Mouse (Mus musculus): Measurements from ENCODE around the gene Bhlha15.

Bhlha15 gene

GRCm38 (mm10) chr5:144189950-144190583, at the start of gene Bhlha15:
Bhlha15 (plus strand) TSS chr5:144190286.
- in situ Hi-C loops (cut with MboI, MseI), result no loop called here

- in situ Hi-C loops (cut with MboI, MseI), result no loop called here
These were observed 46.6 kb upstream of the Bhlha15 start for GRCm38 (mm10) chr5:144143531-144143930.

GRCm38 (mm10) chr5:144146898-144147297, 43.2 kb upstream of the Bhlha15 start:
- in situ Hi-C loops (cut with MboI, MseI), result no loop called here

GRCm38 (mm10) chr5:144149530-144149929, 40.6 kb upstream of the Bhlha15 start:
- in situ Hi-C loops (cut with MboI, MseI), result no loop called here

DNA sequence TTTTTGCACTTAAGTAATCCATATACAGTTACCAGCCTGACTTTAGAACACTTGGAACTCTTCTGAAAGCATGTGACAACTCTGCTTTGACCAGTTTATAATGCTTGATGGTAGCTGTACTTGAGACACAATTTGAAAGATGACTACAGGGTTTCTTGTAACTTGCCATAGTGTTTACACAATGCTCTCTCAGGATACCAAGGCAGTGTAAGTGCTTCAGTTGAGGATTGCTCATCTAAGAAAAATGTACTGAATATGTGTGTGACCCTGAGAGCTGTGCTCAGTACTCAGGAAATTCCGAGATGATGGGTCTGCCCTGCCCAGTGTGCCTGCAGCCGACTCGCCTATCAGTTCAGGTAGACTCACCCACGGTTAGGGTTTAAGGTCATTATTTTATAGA, 38.8 kb upstream of the Bhlha15 start:
- in situ Hi-C loops (cut with MboI, MseI), result no loop called here

GRCm38 (mm10) chr5:144154528-144154927, 35.6 kb upstream of the Bhlha15 start:
- in situ Hi-C loops (cut with MboI, MseI), result no loop called here

- in situ Hi-C loops (cut with MboI, MseI), result loop anchor here (5.0 kb wide), 1 partner anchor 106 kb away; no protein-coding TSS in a partner anchor
These were observed 31.5 kb upstream of the Bhlha15 start for GRCm38 (mm10) chr5:144158604-144159003.

GRCm38 (mm10) chr5:144159137-144159536, 30.9 kb upstream of the Bhlha15 start:
- in situ Hi-C loops (cut with MboI, MseI), result loop anchor here (5.0 kb wide), 1 partner anchor 107 kb away; no protein-coding TSS in a partner anchor

DNA sequence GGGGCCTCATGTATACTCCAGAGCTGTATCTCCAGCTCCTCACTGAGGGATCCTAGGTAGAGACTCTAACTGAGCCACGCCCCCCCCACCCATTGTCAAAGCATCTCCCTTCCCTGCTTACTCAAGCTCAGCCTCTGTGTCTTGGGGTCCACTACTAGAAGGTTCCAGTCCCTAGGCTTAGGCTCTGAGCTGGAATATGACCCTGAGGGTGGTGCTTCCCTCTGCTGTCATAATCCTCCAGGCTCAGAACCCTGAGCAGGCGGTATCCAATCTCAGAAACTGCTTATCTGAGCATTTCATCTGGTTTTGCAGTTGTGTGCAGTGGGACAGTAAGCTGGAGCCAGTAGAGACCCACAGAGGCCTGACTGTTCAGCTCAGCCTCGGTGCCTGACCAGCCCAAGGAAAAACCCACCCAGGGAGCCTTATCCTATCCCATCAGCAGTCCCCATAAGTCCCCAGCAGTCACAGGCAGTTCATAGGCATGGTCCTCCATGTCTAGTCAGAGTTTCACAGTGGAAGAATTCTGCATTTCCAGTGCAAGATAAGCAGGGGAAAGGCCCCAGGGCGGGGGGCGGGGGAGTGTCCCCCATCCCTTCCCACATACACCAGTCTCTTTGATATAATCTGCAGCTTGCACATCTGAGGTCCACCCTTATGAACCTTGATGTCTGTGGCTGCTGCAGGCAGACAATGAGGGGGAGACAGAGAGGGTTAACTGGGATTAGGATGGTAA, 27.8 kb upstream of the Bhlha15 start:
- in situ Hi-C loops (cut with MboI, MseI), result loop anchor here (5.0 kb wide), 1 partner anchor 65 kb away; no protein-coding TSS in a partner anchor

GRCm38 (mm10) chr5:144162813-144163517, 27.1 kb upstream of the Bhlha15 start:
- in situ Hi-C loops (cut with MboI, MseI), result loop anchor here (5.0 kb wide), 1 partner anchor 66 kb away; no protein-coding TSS in a partner anchor

GRCm38 (mm10) chr5:144165756-144166155, 24.3 kb upstream of the Bhlha15 start:
- in situ Hi-C loops (cut with MboI, MseI), result no loop called here

DNA sequence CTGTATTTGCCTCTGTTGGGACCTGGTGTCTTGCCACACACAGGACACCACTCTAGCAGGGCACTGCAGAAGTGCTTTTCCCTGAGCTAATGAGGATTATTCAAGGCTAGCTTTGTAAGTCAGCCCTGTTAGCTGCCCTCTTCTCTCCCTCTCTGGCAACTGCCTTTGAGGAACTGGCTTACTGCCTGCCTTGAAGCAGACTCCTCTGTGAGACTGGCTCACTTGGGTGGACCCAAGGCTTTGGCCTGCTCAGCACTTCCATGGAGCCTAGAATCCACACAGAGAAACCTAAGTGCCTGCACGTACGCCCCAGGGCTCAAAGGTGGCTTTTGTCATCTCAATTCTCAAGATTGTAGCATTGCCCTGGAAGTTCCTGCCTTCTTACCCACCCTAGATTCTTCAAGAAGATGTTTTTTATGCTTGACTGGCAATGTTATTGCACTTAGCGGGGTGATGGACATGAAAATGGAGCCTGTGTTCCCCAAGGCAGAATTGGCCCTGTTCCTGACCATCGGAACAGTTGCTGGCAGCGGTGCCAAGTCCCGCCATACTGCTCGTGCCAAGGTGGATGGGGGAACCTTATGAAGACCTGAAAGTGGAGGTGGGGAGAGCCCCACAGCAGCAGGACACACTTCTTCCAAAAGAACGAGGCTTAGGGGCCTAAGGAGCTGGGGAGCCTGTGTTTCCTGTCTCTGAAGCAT, 20.7 kb upstream of the Bhlha15 start:
- in situ Hi-C loops (cut with MboI, MseI), result no loop called here

DNA sequence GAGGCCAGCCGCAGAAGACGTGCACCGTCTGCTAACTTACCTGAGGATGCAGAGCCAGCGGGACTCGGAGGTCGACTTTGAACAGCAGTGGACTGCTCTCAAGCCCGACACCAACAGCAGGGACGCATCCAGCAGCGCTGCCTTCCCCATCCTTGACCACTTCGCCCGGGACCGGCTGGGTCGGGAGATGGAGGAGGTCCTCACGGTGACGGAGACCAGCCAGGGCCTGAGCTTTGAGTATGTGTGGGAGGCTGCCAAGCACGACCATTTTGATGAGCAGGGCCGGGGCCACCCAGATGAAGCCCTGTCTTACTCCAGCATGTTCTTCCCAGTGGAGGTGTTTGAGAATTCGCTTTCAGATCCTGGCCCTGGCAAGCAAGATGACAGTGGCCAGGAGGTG, 16.4 kb upstream of the Bhlha15 start:
- in situ Hi-C loops (cut with MboI, MseI), result no loop called here

GRCm38 (mm10) chr5:144178216-144178615, 11.9 kb upstream of the Bhlha15 start:
- in situ Hi-C loops (cut with MboI, MseI), result no loop called here

DNA sequence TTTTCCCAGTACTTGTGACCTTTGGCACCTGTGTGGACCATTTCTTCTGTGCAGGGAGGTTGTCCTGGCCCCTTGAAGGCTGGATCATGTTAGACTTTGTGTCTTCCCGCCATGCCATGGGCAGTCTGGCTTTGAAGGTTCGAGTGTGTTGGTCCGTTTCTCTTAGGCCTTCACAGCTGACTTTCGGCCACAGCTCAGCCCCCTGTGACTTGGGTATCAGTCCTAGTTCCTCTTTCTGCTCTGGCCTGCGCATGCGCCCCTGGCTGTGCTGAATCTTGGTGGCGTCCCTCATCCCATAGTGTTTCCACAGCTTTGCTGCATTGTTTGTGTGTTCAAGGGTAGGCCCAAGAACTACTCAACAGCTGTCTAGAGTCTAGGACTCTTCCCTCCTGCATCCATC, 8.8 kb upstream of the Bhlha15 start:
- in situ Hi-C loops (cut with MboI, MseI), result no loop called here

- in situ Hi-C loops (cut with MboI, MseI), result no loop called here
These were observed 7.4 kb upstream of the Bhlha15 start for GRCm38 (mm10) chr5:144182542-144183247.

GRCm38 (mm10) chr5:144183248-144183559, 6.9 kb upstream of the Bhlha15 start:
- in situ Hi-C loops (cut with MboI, MseI), result no loop called here

DNA sequence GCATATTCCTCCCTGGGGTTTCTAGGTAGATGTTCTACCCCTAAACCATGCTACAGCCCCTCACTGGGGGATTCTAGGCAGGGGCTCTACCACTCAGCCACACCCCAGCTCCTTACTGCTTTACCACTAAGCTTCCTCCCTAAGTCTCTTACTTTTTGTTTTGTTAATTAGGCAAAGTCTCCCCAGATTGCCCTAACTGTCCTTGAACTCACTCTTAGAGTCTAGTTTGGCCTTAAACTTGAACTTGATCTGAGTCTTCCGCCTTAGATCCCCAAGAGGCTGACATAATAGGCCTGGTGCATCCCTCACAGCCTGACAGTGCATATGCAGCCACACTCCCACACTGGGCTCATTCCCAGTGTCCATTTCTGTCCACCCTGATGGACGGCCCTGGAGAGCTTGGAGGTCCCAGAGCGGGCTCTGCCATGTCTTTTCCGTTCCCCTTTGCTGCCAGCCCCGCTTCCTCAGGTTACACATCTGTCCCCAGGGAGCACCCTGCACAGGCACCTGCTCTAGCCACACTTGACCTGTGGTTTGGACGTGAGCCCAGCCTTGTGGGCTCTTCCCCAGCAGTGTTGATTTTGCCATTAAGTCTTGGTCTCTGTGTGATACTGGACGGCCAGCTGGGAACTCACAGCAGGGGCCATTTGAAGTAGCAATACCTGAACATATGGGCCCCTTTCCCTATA, 6.3 kb upstream of the Bhlha15 start:
- in situ Hi-C loops (cut with MboI, MseI), result no loop called here

DNA sequence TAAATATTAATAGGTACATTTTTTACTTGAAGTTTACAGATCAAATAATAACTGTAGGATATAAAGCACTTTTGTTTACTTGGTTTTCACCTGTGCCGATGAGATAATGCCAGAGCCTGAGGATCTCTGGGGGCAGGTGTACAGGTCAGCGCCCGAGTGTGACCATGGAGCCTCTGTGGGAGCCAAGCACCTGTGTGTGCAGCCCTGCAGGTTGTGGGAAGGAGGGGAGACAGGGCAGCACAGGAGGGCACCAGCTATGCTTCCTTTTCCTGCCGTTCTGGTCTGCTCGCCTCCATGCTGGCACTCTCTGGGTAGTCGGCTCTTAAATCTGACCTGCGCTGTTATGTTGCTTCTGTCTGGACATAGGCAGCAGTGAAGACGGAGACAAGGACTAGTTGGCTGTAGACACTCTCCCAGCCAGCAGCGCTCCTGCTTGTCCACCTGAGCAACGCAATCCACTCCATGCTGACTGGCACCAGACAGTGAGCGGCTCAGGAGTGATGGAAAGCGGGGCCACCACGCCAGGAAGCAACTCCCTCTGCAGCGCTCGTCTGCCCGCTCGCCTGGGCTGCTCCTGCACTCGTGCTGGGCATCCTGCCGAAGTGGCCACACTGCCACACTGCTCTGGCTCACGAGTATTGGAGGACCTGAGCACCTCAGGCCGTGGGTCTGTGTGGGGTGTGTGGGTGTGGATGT, 5.6 kb upstream of the Bhlha15 start:
- in situ Hi-C loops (cut with MboI, MseI), result no loop called here

GRCm38 (mm10) chr5:144188422-144188821, 1.7 kb upstream of the Bhlha15 start:
- in situ Hi-C loops (cut with MboI, MseI), result no loop called here

Measured in regulatory T cell (primary cell).